Mouse (Mus musculus) cerebellum, postnatal 10 days (tissue): ENCODE results near the gene Aimp1.

Experiments
- DNase-seq, 2 experiments: peaks; one replicate each; pipeline ENCODE4 v3.0.0; 2021; ENCODE audit warnings: mixed read lengths in 2 of 2

Gene Aimp1

DNA sequence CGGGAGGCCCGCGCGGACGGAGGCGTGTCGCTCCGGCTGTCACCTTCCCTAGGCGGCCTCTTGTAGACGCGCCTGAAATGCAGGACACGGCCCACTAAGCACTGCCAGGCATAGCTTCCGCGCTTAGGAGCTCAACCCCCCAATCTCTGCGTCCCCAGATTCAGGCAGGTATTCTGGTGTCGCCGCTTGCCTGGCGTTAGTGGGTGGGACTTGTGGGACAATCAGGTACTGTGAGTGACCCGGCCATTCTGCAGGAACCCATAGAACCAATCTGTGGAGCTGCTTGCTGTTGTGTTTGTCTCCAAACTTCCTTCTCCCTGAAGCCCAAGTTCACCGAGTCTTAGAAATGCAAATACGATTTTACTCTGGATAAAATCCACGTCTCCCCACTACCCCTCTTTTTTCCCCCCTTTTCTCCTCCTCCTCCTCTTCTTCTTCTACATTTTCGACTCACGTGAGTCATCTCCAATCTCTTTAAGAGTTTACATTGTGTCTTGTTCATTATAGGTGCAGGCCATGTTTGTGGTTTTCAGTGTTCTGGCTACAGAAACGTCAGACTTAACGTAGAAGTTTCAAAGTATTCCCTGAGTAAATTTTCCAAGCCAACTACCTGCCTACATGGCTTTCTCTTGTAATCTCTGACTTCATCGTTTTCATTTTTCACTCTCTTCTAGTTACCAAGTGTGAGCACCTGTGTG is at the start of gene Aimp1:
TSS of gene Aimp1 (minus strand) at position 140 of the 698 bp plus-strand sequence.
- no peak for DNase-seq

GRCm38 (mm10) chr3:132724326-132724725 is 40.2 kb upstream of the Aimp1 start:
- DNase-seq: no peak

DNA sequence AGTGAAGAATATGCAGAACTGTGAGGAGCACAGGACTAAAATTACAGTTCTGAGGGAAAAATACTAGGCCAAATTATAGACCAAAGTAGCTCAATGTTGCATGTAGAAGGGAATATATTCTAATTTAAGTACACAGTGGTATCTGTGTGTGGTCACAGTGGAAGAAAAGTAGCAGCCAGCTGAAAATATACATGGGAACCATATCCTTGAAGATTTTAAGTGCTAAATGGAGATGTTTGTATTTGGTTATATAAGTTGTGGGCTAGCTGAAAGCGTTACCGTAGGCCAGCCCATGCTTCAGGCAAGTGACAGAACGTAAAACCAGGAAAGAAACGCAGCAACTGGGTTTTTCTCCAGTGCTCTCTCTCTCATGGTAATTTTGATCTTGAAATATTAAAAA is 33.1 kb upstream of the Aimp1 start:
- no peak for DNase-seq

DNA sequence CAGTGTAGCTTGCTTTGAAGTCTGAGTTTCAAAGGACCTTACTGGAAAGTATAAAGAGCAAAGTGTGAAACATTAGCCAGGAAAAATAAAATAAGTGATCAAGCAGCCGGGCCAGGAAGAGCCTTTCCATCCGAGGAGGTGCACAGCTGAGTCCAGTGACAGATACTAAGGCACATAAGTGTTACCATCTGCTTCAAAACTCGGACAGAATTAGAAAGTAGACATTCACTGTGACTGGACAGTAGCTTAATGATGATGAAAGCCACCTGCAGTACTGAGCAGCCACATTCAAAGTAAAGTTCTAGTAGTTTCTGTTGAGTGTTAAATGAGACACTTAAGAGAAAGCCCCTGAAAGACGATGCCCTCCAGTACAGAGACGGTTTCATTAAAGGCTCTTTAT is 29.7 kb upstream of the Aimp1 start:
- no peak for DNase-seq

DNA sequence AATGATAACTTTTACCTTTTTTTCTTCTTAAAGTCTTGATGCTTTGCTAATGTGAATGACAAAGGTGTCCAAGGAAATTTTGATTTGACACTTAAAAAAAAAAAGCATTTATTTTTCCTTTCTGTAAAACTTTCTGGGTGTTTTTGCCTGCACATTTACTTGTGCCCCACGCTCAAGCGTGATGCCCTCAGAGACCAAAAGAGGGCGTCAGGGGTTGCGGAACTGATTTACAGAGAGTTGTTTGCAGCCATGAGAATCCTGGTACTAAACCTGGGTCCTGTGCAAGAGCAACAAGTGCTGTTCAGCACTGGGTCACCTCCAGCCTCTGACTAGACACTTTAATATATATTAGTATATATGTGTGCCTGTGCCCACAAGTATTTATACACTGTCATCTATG is 22.8 kb upstream of the Aimp1 start:
- no peak for DNase-seq

GRCm38 (mm10) chr3:132704216-132704615 is 20.0 kb upstream of the Aimp1 start:
- no peak for DNase-seq

DNA sequence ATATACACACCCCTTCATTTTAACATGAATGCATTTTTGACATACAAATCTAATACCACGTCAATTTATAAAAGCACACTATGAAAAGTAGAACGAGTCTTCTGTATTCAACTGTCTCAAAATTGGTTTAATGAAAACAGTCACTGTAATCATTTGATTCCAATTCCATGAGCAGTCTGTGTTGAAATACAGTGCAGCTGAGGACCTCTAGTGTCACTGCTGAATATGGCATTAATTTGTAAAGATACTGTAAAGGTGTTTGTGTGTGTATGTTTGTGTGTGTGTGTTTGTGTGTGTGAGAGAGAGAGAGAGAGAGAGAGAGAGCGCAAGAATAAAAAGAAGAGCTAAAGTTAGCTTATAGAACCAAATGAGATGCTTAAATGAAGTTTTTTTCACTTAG is 17.2 kb upstream of the Aimp1 start:
- DNase-seq: peak; percentile 23 to 33

- peak; percentile 97 for DNase-seq
Measured at GRCm38 (mm10) chr3:132683447-132684230, 531 bp downstream of the Aimp1 start, which contains the start of gene Tbck. TSS of gene Tbck (plus strand) at chr3:132684144.

DNA sequence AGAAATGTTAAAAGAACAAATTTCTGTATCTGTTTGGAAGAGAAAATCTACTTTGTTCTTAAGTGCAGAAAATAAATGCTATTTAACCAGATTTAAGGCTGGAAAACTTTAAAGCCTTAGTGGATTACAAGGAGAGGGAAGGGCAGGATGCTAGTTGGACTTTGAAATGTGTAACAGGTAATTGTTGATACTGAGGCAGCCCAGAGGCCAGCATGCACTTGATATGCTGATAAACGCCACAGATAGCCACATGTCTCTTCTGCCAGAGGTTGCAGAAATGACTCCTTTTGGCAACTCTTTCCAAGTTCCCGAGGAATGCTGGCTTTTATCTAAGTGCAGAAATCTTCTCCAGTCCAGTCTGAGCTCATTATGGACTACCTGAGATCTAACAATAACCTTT is 6.7 kb downstream of the Aimp1 start:
- no peak for DNase-seq

DNA sequence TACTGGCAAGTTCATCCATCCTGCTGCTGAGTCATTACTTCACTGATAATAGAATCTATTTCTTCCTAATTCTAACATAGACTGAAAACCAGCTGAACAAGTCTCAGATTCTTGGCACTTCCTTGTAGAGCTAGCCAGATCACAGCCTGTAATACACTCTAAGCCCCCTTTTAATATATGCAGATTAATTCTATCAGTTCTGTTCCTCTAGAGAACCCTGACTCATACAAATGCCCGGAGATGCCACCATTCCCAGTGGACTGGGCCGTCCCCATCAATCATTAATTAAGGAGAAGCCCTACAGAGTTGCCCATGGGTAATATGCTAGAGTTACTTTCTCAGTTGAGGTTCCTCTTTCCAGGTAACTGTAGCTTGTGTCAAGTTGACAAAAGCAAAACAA is 28.2 kb downstream of the Aimp1 start:
- no peak for DNase-seq

- no peak for DNase-seq
Measured at GRCm38 (mm10) chr3:132653959-132654358, 30.2 kb downstream of the Aimp1 start.

- peak in 1 of 2 experiments; percentile 3 for DNase-seq
Measured at GRCm38 (mm10) chr3:132651776-132652175, 32.4 kb downstream of the Aimp1 start.

GRCm38 (mm10) chr3:132650191-132650590 is 34.0 kb downstream of the Aimp1 start:
- DNase-seq: no peak

DNA sequence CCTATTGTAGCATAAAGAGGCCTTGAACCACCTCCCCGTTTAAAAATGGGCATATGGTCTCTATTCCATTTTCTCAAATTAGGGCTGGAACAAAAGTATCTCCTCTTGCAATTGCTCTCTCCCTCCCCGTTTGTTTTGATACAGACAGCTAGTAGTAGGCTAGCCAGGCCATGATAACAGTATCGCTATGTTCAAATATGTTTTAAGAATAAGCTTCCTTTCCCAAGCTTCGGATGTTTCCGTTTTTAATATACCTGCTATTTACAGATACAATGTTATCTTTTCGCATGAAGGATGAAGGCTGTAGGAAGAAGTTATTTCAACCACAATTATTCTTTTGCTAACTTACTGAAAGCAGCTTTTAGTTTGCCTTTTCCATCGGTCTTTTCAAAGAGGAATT is 34.8 kb downstream of the Aimp1 start:
- no peak for DNase-seq

GRCm38 (mm10) chr3:132646814-132647213 is 37.4 kb downstream of the Aimp1 start:
- no peak for DNase-seq

DNA sequence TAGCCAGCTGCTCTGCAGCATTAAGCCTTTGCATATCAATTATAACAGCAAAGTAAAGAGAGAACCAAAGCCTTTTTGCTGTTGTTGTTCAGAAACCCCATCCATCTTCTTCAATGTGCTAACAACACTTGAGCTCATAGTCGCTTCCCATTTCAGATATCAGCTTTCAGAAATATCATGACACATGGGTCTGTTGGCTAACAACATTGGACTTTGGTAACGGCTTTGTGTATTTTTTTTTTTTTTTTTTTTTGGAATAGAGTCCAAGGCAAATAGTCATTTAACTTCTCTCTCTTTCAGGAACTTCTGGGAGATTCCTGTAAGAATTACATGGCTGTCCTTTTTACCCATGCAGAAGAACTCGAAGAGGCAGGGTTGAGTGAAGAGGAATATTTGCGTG is 40.1 kb downstream of the Aimp1 start:
- DNase-seq: no peak

- no peak for DNase-seq
Measured at GRCm38 (mm10) chr3:132637080-132637479, 47.1 kb downstream of the Aimp1 start.

- DNase-seq: no peak
Measured at GRCm38 (mm10) chr3:132633261-132633660, 50.9 kb downstream of the Aimp1 start.

- no peak for DNase-seq
Measured at GRCm38 (mm10) chr3:132629601-132630239, 54.5 kb downstream of the Aimp1 start, which contains the start of gene Gimd1. TSS of gene Gimd1 (plus strand) at chr3:132629820.

DNA sequence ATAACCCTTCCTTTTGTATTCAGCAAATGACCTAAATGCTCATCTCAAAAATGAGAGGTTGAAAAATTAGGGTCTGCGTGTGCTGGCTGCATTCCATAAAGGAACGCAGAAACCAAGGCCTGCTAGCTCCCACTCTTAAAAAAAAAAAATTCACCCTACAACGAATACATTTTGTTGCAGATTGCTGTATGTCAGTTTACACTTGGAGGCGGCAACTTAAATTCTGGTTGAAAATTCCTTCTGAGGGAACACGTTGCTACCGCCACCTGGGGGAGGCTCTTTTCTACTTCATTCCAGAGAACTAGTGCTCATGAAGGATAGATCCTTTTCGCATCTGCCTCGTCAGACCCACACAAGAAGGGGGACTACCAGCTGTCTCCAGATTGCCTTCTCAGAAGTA is 55.4 kb downstream of the Aimp1 start:
- peak; percentile 7 to 9 for DNase-seq
